Mouse (Mus musculus) kidney, embryonic 16.5 days (tissue): ENCODE results near the gene Ago1. TPM values are rescaled to one million over a fixed set of nuclear protein-coding genes. Genes with fewer than 3 reads are reported as not detected.

Experiments used
- ATAC-seq: fragments of 200-750 bp; cut with Nextera tagmentation; 2 replicates; pipeline ENCODE4 v1.8.0; 2017; ENCODE audit warnings: moderate TSS enrichment; ENCODE audit not compliant: low FRiP score, low TSS enrichment
- H3K27ac ChIP-seq: fragments of 300-500 bp; sonication (generic); 2 replicates; pipeline ENCODE4 v1.5.1; 2014; ENCODE audit warnings: low read length
- H3K27me3 ChIP-seq: fragments of 300-500 bp; sonication (generic); 2 replicates; pipeline ENCODE4 v1.6.1; 2014; ENCODE audit warnings: low read length, control low read depth, mixed read lengths; ENCODE audit not compliant: insufficient read depth
- H3K36me3 ChIP-seq: fragments of 300-500 bp; sonication (generic); 2 replicates; pipeline ENCODE4 v1.6.1; 2014; ENCODE audit warnings: low read length, control low read depth, mixed read lengths; ENCODE audit not compliant: insufficient read depth
- H3K4me1 ChIP-seq: fragments of 300-500 bp; sonication (generic); 2 replicates; pipeline ENCODE4 v1.6.1; 2014; ENCODE audit warnings: low read length, control low read depth, mixed read lengths; ENCODE audit not compliant: insufficient read depth
- H3K4me2 ChIP-seq: fragments of 300-500 bp; sonication (generic); replicated peaks from 2 replicates; pipeline ENCODE4 v1.6.1; 2014; ENCODE audit warnings: low read depth, low read length
- H3K4me3 ChIP-seq: fragments of 300-500 bp; sonication (generic); 2 replicates; pipeline ENCODE4 v1.5.1; 2014; ENCODE audit warnings: mild to moderate bottlenecking, low read length
- H3K9ac ChIP-seq: fragments of 300-500 bp; sonication (generic); replicated peaks from 2 replicates; pipeline ENCODE4 v1.6.1; 2014; ENCODE audit warnings: low read length
- H3K9me3 ChIP-seq: fragments of 300-500 bp; sonication (generic); 2 replicates; pipeline ENCODE4 v1.6.1; 2016; ENCODE audit warnings: low read length, control low read depth
- WGBS: fragments of 180-500 bp; shearing (Covaris S2); extraction: QIAGEN DNeasy Blood & Tissue Kit; methylation state at CpG from one replicate; pipeline ENCODE4 v1.1.7; 2014; 5-methylcytosine and 5-hydroxymethylcytosine counted together
- polyA plus RNA-seq: library from polyadenylated mRNA; unstranded; fragments of >200 nt; fragmentation: Nextera tagmentation; extraction: Ambion mirVana; gene quantifications from 2 replicates; pipeline ENCODE4 v1.2.1, GENCODE M21; 2015

Gene Ago1
- polyA plus RNA-seq, 1 experiment from 2014 or later, result 4.6 TPM

DNA sequence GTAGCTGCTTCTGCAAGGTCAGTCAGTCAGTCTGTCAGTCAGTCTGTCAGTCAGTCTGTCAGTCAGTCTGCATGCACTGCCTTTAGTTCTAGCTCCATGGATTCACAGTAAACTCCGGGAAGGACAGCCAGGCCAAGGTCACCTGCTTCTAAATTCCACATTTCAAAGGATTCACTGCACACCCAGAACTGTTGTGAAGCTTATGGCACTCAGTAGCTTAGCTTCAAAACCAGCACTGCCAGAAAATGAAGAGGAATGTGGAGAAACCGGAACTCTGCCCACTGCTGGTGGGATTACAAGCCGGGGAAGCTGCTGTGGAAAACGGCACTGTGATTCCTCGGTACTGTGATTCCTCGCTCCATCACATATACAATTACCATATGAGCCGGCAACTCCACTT, 12.9 kb downstream of the Ago1 start:
- Histone ChIP-seq H3K4me1 (no peaks in the 10 kb centered on the region), H3K36me3 (peaks cover 64% of the 10 kb centered on the region), H3K9me3 (no peaks in the 10 kb centered on the region), H3K4me2 (no peak overlapping the region), H3K27me3 (no peaks in the 10 kb centered on the region), H3K9ac (no peak overlapping the region), H3K27ac (no peak overlapping the region), H3K4me3 (no peak overlapping the region)
- no peak for ATAC-seq
- 89% methylated on average over 7 of the region's 7 CpGs for WGBS

GRCm38 (mm10) chr4:126454547-126455254, 13.7 kb downstream of the Ago1 start:
- H3K36me3 ChIP-seq, result peaks cover 60% of the 10 kb centered on the region
- no peak for ATAC-seq
- WGBS, result 92% methylated on average over 5 of the region's 5 CpGs

GRCm38 (mm10) chr4:126450268-126450667, 18.1 kb downstream of the Ago1 start:
- no peak overlapping the region for H3K27ac ChIP-seq
- H3K9ac ChIP-seq, result no peak overlapping the region
- no peak for ATAC-seq
- no peak overlapping the region for H3K4me3 ChIP-seq
- H3K27me3 ChIP-seq, result no peaks in the 10 kb centered on the region
- no peak overlapping the region for H3K4me2 ChIP-seq
- WGBS, result 80% methylated on average over 1 of the region's 1 CpGs
- H3K4me1 ChIP-seq, result no peaks in the 10 kb centered on the region
- peaks cover 48% of the 10 kb centered on the region for H3K36me3 ChIP-seq
- H3K9me3 ChIP-seq, result no peaks in the 10 kb centered on the region

More at GRCm38 (mm10) chr4:126454547-126455254, 13.7 kb downstream of the Ago1 start:
- Histone ChIP-seq H3K27me3 (no peaks in the 10 kb centered on the region), H3K9me3 (no peaks in the 10 kb centered on the region), H3K27ac (no peak overlapping the region), H3K4me1 (no peaks in the 10 kb centered on the region), H3K4me3 (no peak overlapping the region), H3K9ac (no peak overlapping the region), H3K4me2 (no peak overlapping the region)

GRCm38 (mm10) chr4:126447126-126447525, 21.3 kb downstream of the Ago1 start:
- no peak overlapping the region for H3K4me3 ChIP-seq
- ATAC-seq, result no peak
- H3K4me2 ChIP-seq, result no peak overlapping the region
- no peaks in the 10 kb centered on the region for H3K9me3 ChIP-seq
- no peak overlapping the region for H3K9ac ChIP-seq
- H3K36me3 ChIP-seq, result peaks cover 30% of the 10 kb centered on the region
- H3K4me1 ChIP-seq, result no peaks in the 10 kb centered on the region
- H3K27ac ChIP-seq, result no peak overlapping the region
- no peaks in the 10 kb centered on the region for H3K27me3 ChIP-seq
- WGBS, result 79% methylated on average over 7 of the region's 7 CpGs

GRCm38 (mm10) chr4:126444528-126444927, 23.9 kb downstream of the Ago1 start:
- Histone ChIP-seq H3K4me3 (no peak overlapping the region), H3K4me2 (no peak overlapping the region), H3K9ac (no peak overlapping the region), H3K27ac (no peak overlapping the region), H3K9me3 (no peaks in the 10 kb centered on the region), H3K36me3 (peaks cover 44% of the 10 kb centered on the region), H3K4me1 (no peaks in the 10 kb centered on the region), H3K27me3 (no peaks in the 10 kb centered on the region)
- ATAC-seq, result no peak
- 92% methylated on average over 3 of the region's 3 CpGs for WGBS

GRCm38 (mm10) chr4:126438261-126438660, 30.1 kb downstream of the Ago1 start:
- no peak overlapping the region for H3K4me3 ChIP-seq
- WGBS, result 77% methylated on average over 5 of the region's 5 CpGs
- H3K9me3 ChIP-seq, result no peaks in the 10 kb centered on the region
- H3K9ac ChIP-seq, result no peak overlapping the region
- H3K36me3 ChIP-seq, result peaks cover 36% of the 10 kb centered on the region
- no peak overlapping the region for H3K4me2 ChIP-seq
- no peak for ATAC-seq
- no peak overlapping the region for H3K27ac ChIP-seq
- H3K4me1 ChIP-seq, result no peaks in the 10 kb centered on the region
- no peaks in the 10 kb centered on the region for H3K27me3 ChIP-seq

- no peaks in the 10 kb centered on the region for H3K27me3 ChIP-seq
- WGBS, result 56% methylated on average over 2 of the region's 2 CpGs
- peaks cover 20% of the 10 kb centered on the region for H3K36me3 ChIP-seq
- no peak overlapping the region for H3K4me2 ChIP-seq
- H3K27ac ChIP-seq, result no peak overlapping the region
- no peaks in the 10 kb centered on the region for H3K4me1 ChIP-seq
- H3K4me3 ChIP-seq, result no peak overlapping the region
- no peak overlapping the region for H3K9ac ChIP-seq
- H3K9me3 ChIP-seq, result no peaks in the 10 kb centered on the region
- no peak for ATAC-seq
Observed at GRCm38 (mm10) chr4:126436268-126436667, 32.1 kb downstream of the Ago1 start.

DNA sequence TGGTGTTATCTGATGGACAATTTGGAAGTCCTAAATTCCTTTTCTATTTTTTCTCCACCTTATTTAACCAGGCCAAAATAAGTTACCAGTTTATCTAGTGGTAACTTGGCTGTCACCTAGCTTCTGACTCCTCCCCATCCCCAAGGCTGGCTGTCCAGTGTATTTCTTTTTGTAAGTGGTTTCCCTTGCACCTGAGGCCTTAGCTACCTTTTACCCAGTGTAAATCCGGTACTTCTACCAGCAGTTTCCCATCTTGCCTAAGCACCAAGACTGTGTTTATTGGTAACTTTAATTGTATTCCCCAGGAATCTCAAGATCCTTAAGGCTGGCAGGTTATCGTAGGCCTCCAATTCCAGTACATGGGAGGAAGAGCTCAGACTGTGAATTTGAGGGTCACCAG, 34.3 kb downstream of the Ago1 start:
- no peaks in the 10 kb centered on the region for H3K4me1 ChIP-seq
- no peak for ATAC-seq
- H3K36me3 ChIP-seq, result 0 out of 2 replicates have a peak, but pooled peaks cover 4% of the 10 kb centered on the region
- H3K9me3 ChIP-seq, result no peaks in the 10 kb centered on the region
- no peaks in the 10 kb centered on the region for H3K27me3 ChIP-seq
- H3K4me2 ChIP-seq, result no peak overlapping the region
- no peak overlapping the region for H3K4me3 ChIP-seq
- no peak overlapping the region for H3K27ac ChIP-seq
- no peak overlapping the region for H3K9ac ChIP-seq
- 92% methylated on average over 2 of the region's 2 CpGs for WGBS

GRCm38 (mm10) chr4:126433175-126433574, 35.2 kb downstream of the Ago1 start:
- WGBS, result 85% methylated on average over 4 of the region's 4 CpGs
- Histone ChIP-seq H3K27me3 (no peaks in the 10 kb centered on the region), H3K4me1 (peaks cover 6% of the 10 kb centered on the region), H3K9ac (no peak overlapping the region), H3K4me2 (no peak overlapping the region), H3K27ac (no peak overlapping the region), H3K36me3 (0 out of 2 replicates have a peak, but pooled peaks cover 4% of the 10 kb centered on the region), H3K9me3 (no peaks in the 10 kb centered on the region), H3K4me3 (no peak overlapping the region)
- ATAC-seq, result no peak

GRCm38 (mm10) chr4:126431746-126432145, 36.6 kb downstream of the Ago1 start:
- Histone ChIP-seq H3K9me3 (no peaks in the 10 kb centered on the region), H3K9ac (no peak overlapping the region), H3K27me3 (no peaks in the 10 kb centered on the region), H3K4me1 (peaks cover 6% of the 10 kb centered on the region), H3K4me3 (no peak overlapping the region), H3K36me3 (no peaks in the 10 kb centered on the region), H3K27ac (no peak overlapping the region), H3K4me2 (no peak overlapping the region)
- whole genome bisulfite sequencing, result 86% methylated on average over 4 of the region's 4 CpGs
- ATAC-seq, result no peak
